ENCODE assay signal across 8 mouse cellular contexts in the genomic region with DNA sequence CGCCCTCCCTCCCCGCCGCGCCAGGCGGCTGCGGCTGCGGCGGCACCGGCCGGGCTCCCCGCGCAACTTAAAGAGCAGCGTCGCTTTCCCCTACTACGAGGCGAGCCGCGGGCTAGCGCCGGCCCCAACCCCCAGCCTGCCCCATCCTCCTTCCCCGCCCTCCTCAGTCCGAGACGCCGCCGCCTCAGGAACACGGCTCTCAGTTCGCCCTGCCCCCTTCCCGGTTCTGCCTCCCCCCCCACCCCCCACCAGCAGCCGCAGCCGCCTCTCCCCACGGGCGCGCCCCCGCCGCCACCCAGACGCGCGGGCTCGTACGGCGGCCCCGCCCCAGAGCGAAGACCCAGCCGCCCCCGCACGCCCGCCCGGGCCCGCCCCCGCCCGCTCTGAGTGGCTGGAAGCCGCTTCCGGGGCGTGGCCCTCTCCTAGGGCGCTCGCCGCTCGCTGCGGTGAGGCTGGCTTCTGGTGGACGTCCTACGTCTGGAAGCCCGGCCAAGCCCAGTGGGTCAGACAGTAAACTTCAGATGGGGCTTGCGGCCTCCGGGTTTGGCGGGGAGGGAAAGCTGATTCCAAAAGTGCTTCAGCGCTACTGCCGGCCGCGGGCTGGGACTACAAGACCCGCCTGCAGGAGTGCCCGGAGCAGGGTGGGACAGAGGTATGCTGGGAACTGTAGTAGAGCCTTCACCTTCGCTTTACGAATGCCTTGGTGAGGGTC. TPM values are rescaled to one million over a fixed set of nuclear protein-coding genes. Genes with fewer than 3 reads are reported as not detected.
DNase-seq lines count a peak whose midpoint lies in the region; ATAC-seq lines count a peak whose summit lies in the region.

A gene (minus strand): TSS at position 92 of the 712 bp plus-strand sequence.

- peak within 1 kb of the TSS; percentile 65 for H3K4me3 ChIP-seq in hindbrain, embryonic 11.5 days (ENCODE audit: low read depth, low read length)

- H3K9ac ChIP-seq in hindbrain, embryonic 11.5 days (ENCODE audit: low read depth, low read length): peak within 1 kb of the TSS; percentile 86

- H3K27ac ChIP-seq in hindbrain, embryonic 11.5 days (ENCODE audit: low read depth, low read length): peak within 1 kb of the TSS; percentile 100

- no peaks in the 10 kb centered on the region for H3K27me3 ChIP-seq in hindbrain, embryonic 11.5 days (ENCODE audit: control insufficient read depth, insufficient read depth, low read length)

- no peaks in the 10 kb centered on the region for H3K9me3 ChIP-seq in hindbrain, embryonic 11.5 days (ENCODE audit: control insufficient read depth, low read length)

- no peaks in the 10 kb centered on the region; the same call in 1 of the 2 replicates for H3K4me1 ChIP-seq in hindbrain, embryonic 11.5 days (replicated peaks; ENCODE audit: control insufficient read depth, insufficient read depth, low read length)

- WGBS in hindbrain, embryonic 11.5 days: 1% methylated on average over 29 of the region's 73 CpGs

- no peaks in the 10 kb centered on the region for H3K36me3 ChIP-seq in hindbrain, embryonic 11.5 days (ENCODE audit: control insufficient read depth, insufficient read depth, low read length)

- DNase-seq in MN1 (ENCODE audit: low spot score): peak; percentile 95
- peak; percentile 95 for DNase-seq in cerebellum, adult 9-10 months
- peak; percentile 88 to 91 for DNase-seq in frontal cortex, adult 2 months (ENCODE audit: extremely low spot score in 1 of 2, low spot score in 1 of 2)
- DNase-seq in hindbrain, embryonic 11.5 days (ENCODE audit: low spot score): peak; percentile 98
- peak; percentile 91 to 95 for DNase-seq in layer of hippocampus, postnatal 10 days (ENCODE audit: low spot score in 2 of 2)
- DNase-seq in lung, postnatal 10 days: peak; percentile 98
- DNase-seq in ovary, postnatal 36 days (ENCODE audit: low spot score): peak; percentile 97
- DNase-seq in thymus, postnatal 25 days: peak; percentile 95

- ATAC-seq in hindbrain, embryonic 11.5 days (ENCODE audit: low FRiP score): peak; percentile 95

- H3K4me2 ChIP-seq in hindbrain, embryonic 11.5 days (replicated peaks; ENCODE audit: low read depth, low read length): peak within 1 kb of the TSS; percentile 53

RNA-seq across cellular contexts. Expression of the gene that starts here (rescaled TPM):
- 57.8 and 64.0 TPM in 2 replicates for polyA plus RNA-seq in frontal cortex, adult 2 months (2012; rRNA removed)
- 32.3 and 40.1 TPM in 2 replicates for polyA plus RNA-seq in hindbrain, embryonic 11.5 days (2014; fragmentation: Nextera tagmentation; extraction: Ambion mirVana)
- 10 to 100 TPM; 46.1 to 49.7 TPM for total RNA-seq in layer of hippocampus, postnatal 10 days (2021)

Comparison
In these comparisons a context has a peak if more than half of its experiments do, and no peak if none do; other contexts are left out.
1. Peak in every context shown above with its lines: DNase-seq, ATAC-seq, H3K4me3 ChIP-seq and H3K27ac ChIP-seq.